ENCODE assay signal across 10 mouse cellular contexts in the genomic region with DNA sequence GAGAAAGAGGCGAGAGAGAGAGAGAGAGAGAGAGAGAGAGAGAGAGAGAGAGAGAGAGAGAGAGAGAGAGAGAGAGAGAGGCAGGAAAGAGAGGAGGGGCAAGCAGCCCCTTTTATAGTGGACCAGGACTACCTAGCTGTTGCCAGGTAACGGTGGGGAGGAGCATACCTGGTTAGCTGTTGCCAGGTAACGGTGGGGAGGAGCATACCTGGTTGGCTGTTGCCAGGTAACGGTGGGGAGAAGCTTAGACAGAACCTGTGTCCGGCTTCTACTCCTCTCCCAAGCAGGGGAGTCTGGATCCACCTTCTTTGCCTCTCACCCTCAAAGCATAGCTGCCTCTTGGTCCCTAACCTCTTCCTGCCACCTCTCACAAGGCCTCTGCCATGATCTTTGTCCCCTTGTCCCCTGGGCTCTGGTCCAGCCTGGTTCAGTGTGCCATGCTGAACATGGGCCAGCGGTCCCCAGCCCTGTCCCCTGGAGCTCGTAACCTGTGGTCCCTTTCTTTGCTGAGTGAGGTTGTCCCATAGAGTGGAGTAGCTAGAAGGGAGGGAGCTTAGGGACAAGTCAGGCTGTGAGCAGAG. TPM values are rescaled to one million over a fixed set of nuclear protein-coding genes. Genes with fewer than 3 reads are reported as not detected.
DNase-seq lines count a peak whose midpoint lies in the region; ATAC-seq and TF ChIP-seq lines count a peak whose summit lies in the region.
"Had no signal": no experiment of that assay in that cellular context is flagged by ENCODE, and none has a peak within 500 bp of the region (broad histone marks: within the 10 kb centered on the region; RNA-seq: fewer than 3 reads in every experiment).

No protein-coding gene starts in this region.

- no peak for TF ChIP-seq POLR2A in heart, adult 2 months (IDR thresholded peaks at IDR 0.05; ENCODE audit: insufficient read depth, low read depth, low read length)
- TF ChIP-seq POLR2A in small intestine, adult 2 months (IDR thresholded peaks at IDR 0.05; ENCODE audit: low read depth, low read length), result no peak

- H3K27me3 ChIP-seq in heart, adult 2 months (ENCODE audit: control insufficient read depth, insufficient read depth, low read length), result no peaks in the 10 kb centered on the region
- peaks cover 92% of the 10 kb centered on the region for H3K27me3 ChIP-seq in midbrain, embryonic 10.5 days (ENCODE audit: low read depth, poor library complexity, severe bottlenecking)
- peaks cover 29% of the 10 kb centered on the region for H3K27me3 ChIP-seq in midbrain, embryonic 11.5 days (ENCODE audit: control insufficient read depth, insufficient read depth, low read length)
- H3K27me3 ChIP-seq in kidney, embryonic 16.5 days (ENCODE audit: insufficient read depth, low read length), result peaks cover 2% of the 10 kb centered on the region; the same call in 1 of the 2 replicates
- H3K27me3 ChIP-seq in small intestine, adult 2 months (ENCODE audit: control insufficient read depth, insufficient read depth, low read length), result no peaks in the 10 kb centered on the region

- H3K79me2 ChIP-seq in heart, adult 2 months (replicated peaks; ENCODE audit: control insufficient read depth, insufficient read depth, low read length), result no peaks in the 10 kb centered on the region

- no peak for DNase-seq in heart, adult 2 months
- no peak for DNase-seq in heart, postnatal 25 days (ENCODE audit: low spot score)
- no peak for DNase-seq in midbrain, embryonic 10.5 days (ENCODE audit: low spot score)
- no peak for DNase-seq in midbrain, embryonic 11.5 days (ENCODE audit: low spot score, missing footprints)
- DNase-seq in gastrocnemius, postnatal 25 days, result no peak
- DNase-seq in cerebellum, adult 18-20 months, result no peak

- no peak overlapping the region for H3K4me3 ChIP-seq in heart, adult 2 months
- H3K4me3 ChIP-seq in midbrain, embryonic 10.5 days, result no peak overlapping the region
- H3K4me3 ChIP-seq in midbrain, embryonic 11.5 days (ENCODE audit: low read depth, low read length), result no peak overlapping the region
- no peak overlapping the region for H3K4me3 ChIP-seq in kidney, embryonic 16.5 days (ENCODE audit: low read length)
- no peak overlapping the region for H3K4me3 ChIP-seq in small intestine, adult 2 months (ENCODE audit: low read depth, low read length)
- H3K4me3 ChIP-seq: embryonic facial prominence, embryonic 12.5 days; midbrain, embryonic 12.5 days had no signal

- TF ChIP-seq EP300 in heart, adult 2 months (IDR thresholded peaks at IDR 0.05; ENCODE audit: insufficient read depth, low read depth, low read length), result no peak

- H3K27ac ChIP-seq in heart, adult 2 months, result peak overlapping the region; percentile 38
- H3K27ac ChIP-seq in midbrain, embryonic 10.5 days (replicated peaks), result peak overlapping the region; percentile 38; the same call in 1 of the 2 replicates
- H3K27ac ChIP-seq in midbrain, embryonic 11.5 days (ENCODE audit: low read depth, low read length), result no peak overlapping the region
- peak overlapping the region; percentile 85 for H3K27ac ChIP-seq in kidney, embryonic 16.5 days (ENCODE audit: low read length)
- H3K27ac ChIP-seq in small intestine, adult 2 months (ENCODE audit: insufficient read depth, low read depth, low read length), result peak overlapping the region; percentile 41
- H3K27ac ChIP-seq: embryonic facial prominence, embryonic 12.5 days; midbrain, embryonic 12.5 days had no signal

- no peak overlapping the region for H3K4me2 ChIP-seq in midbrain, embryonic 11.5 days
- H3K4me2 ChIP-seq in kidney, embryonic 16.5 days (replicated peaks; ENCODE audit: low read depth, low read length), result peak overlapping the region; percentile 26
- H3K4me2 ChIP-seq: embryonic facial prominence, embryonic 12.5 days; midbrain, embryonic 12.5 days had no signal

- no peak for ATAC-seq in midbrain, embryonic 11.5 days (ENCODE audit: low FRiP score)
- no peak for ATAC-seq in kidney, embryonic 16.5 days (ENCODE audit: low FRiP score, low TSS enrichment)

- TF ChIP-seq CTCF in heart, adult 2 months (IDR thresholded peaks at IDR 0.05), result no peak
- no peak for TF ChIP-seq CTCF in small intestine, adult 2 months (IDR thresholded peaks at IDR 0.05; ENCODE audit: extremely low read depth, insufficient read length, insufficient replicate concordance, low read depth, low read length)

- H3K9me3 ChIP-seq in midbrain, embryonic 10.5 days (replicated peaks), result no peaks in the 10 kb centered on the region
- H3K9me3 ChIP-seq in midbrain, embryonic 11.5 days (ENCODE audit: control insufficient read depth, low read length), result no peaks in the 10 kb centered on the region
- H3K9me3 ChIP-seq in kidney, embryonic 16.5 days (ENCODE audit: low read length), result no peaks in the 10 kb centered on the region
- H3K9me3 ChIP-seq: embryonic facial prominence, embryonic 12.5 days; midbrain, embryonic 12.5 days had no signal

- H3K9ac ChIP-seq in heart, adult 2 months (ENCODE audit: low read depth, low read length), result no peak overlapping the region
- H3K9ac ChIP-seq in midbrain, embryonic 11.5 days (ENCODE audit: low read length), result no peak overlapping the region
- no peak overlapping the region; the same call in 1 of the 2 replicates for H3K9ac ChIP-seq in kidney, embryonic 16.5 days (replicated peaks; ENCODE audit: low read length)
- H3K9ac ChIP-seq: embryonic facial prominence, embryonic 12.5 days; midbrain, embryonic 12.5 days had no signal

- WGBS in heart, adult 2 months, result 50% methylated on average over 6 of the region's 7 CpGs
- 31% methylated on average over 6 of the region's 7 CpGs for WGBS in midbrain, embryonic 10.5 days
- 30% methylated on average over 7 of the region's 7 CpGs for WGBS in midbrain, embryonic 11.5 days
- WGBS in kidney, embryonic 16.5 days, result 41% methylated on average over 7 of the region's 7 CpGs
- WGBS in small intestine, adult 2 months, result 42% methylated on average over 7 of the region's 7 CpGs

- intact Hi-C loops in heart, adult 2 months (cut with DNase I), result no loop called here
- intact Hi-C loops in heart, postnatal 25 days (cut with DNase I), result no loop called here

- H3K36me3 ChIP-seq in heart, adult 2 months (ENCODE audit: control insufficient read depth, insufficient read depth, low read length), result no peaks in the 10 kb centered on the region
- no peaks in the 10 kb centered on the region for H3K36me3 ChIP-seq in midbrain, embryonic 10.5 days
- H3K36me3 ChIP-seq in midbrain, embryonic 11.5 days (ENCODE audit: control insufficient read depth, insufficient read depth, low read length), result no peaks in the 10 kb centered on the region
- H3K36me3 ChIP-seq in kidney, embryonic 16.5 days (ENCODE audit: insufficient read depth, low read length), result no peaks in the 10 kb centered on the region
- H3K36me3 ChIP-seq in small intestine, adult 2 months (ENCODE audit: control insufficient read depth, insufficient read depth, low read length), result peaks cover 11% of the 10 kb centered on the region
- H3K36me3 ChIP-seq: embryonic facial prominence, embryonic 12.5 days; midbrain, embryonic 12.5 days had no signal

- H3K4me1 ChIP-seq in heart, adult 2 months (ENCODE audit: control insufficient read depth, insufficient read depth, low read length), result peaks cover 24% of the 10 kb centered on the region
- peaks cover 51% of the 10 kb centered on the region for H3K4me1 ChIP-seq in midbrain, embryonic 10.5 days
- peaks cover 4% of the 10 kb centered on the region for H3K4me1 ChIP-seq in midbrain, embryonic 11.5 days (ENCODE audit: control insufficient read depth, insufficient read depth, low read length)
- H3K4me1 ChIP-seq in kidney, embryonic 16.5 days (ENCODE audit: insufficient read depth, low read length), result peaks cover 59% of the 10 kb centered on the region
- H3K4me1 ChIP-seq in small intestine, adult 2 months (ENCODE audit: control insufficient read depth, insufficient read depth, insufficient read length, low read length), result peaks cover 59% of the 10 kb centered on the region

RNA-seq across cellular contexts. Expression of a gene that starts 8.0 kb away (rescaled TPM):
- total RNA-seq in heart, adult 2 months (2021), result 10 to 100 TPM; 40.9 to 52.1 TPM
- polyA plus RNA-seq in heart, adult 2 months (2012; rRNA removed), result 40.2 and 52.0 TPM in 2 replicates
- total RNA-seq in heart, postnatal 25 days (2021), result 10 to 100 TPM; 41.7 to 48.7 TPM
- 1.6 and 2.4 TPM in 2 replicates for polyA plus RNA-seq in midbrain, embryonic 10.5 days (2016; fragmentation: Nextera tagmentation; extraction: Ambion mirVana)
- 1.1 and 2.3 TPM in 2 replicates for polyA plus RNA-seq in midbrain, embryonic 11.5 days (2014; fragmentation: Nextera tagmentation; extraction: Ambion mirVana)
- polyA plus RNA-seq in kidney, embryonic 16.5 days (2015; fragmentation: Nextera tagmentation; extraction: Ambion mirVana), result 21.7 and 24.3 TPM in 2 replicates
- 10.2 and 16.4 TPM in 2 replicates for polyA plus RNA-seq in small intestine, adult 2 months (2012; rRNA removed)
- total RNA-seq in gastrocnemius, postnatal 25 days (2021), result 10 to 100 TPM; 34.8 to 40.4 TPM

RNA-seq across cellular contexts. Expression of a gene that starts 17.4 kb away (rescaled TPM):
- total RNA-seq in heart, adult 2 months (2021), result 1 to 10 TPM; 2.5 to 2.7 TPM
- polyA plus RNA-seq in heart, adult 2 months (2012; rRNA removed), result 9.2 and 10.9 TPM in 2 replicates
- total RNA-seq in heart, postnatal 25 days (2021), result 1 to 10 TPM; 1.2 to 2.9 TPM
- polyA plus RNA-seq in midbrain, embryonic 10.5 days (2016; fragmentation: Nextera tagmentation; extraction: Ambion mirVana), result 3.7 and 4.3 TPM in 2 replicates
- 2.3 and 2.9 TPM in 2 replicates for polyA plus RNA-seq in midbrain, embryonic 11.5 days (2014; fragmentation: Nextera tagmentation; extraction: Ambion mirVana)
- 19.4 and 19.9 TPM in 2 replicates for polyA plus RNA-seq in kidney, embryonic 16.5 days (2015; fragmentation: Nextera tagmentation; extraction: Ambion mirVana)
- polyA plus RNA-seq in small intestine, adult 2 months (2012; rRNA removed), result 356 and 552 TPM in 2 replicates
- 1 to 10 TPM; 3.0 to 4.2 TPM for total RNA-seq in gastrocnemius, postnatal 25 days (2021)

RNA-seq across cellular contexts. Expression of a gene that starts 27.6 kb away (rescaled TPM):
- not detected for total RNA-seq in heart, adult 2 months (2021)
- not detected in 2 replicates for polyA plus RNA-seq in heart, adult 2 months (2012; rRNA removed)
- total RNA-seq in heart, postnatal 25 days (2021), result not detected
- polyA plus RNA-seq in midbrain, embryonic 10.5 days (2016; fragmentation: Nextera tagmentation; extraction: Ambion mirVana), result not detected in 2 replicates
- polyA plus RNA-seq in midbrain, embryonic 11.5 days (2014; fragmentation: Nextera tagmentation; extraction: Ambion mirVana), result not detected in 2 replicates
- polyA plus RNA-seq in kidney, embryonic 16.5 days (2015; fragmentation: Nextera tagmentation; extraction: Ambion mirVana), result 4.6 and 5.5 TPM in 2 replicates
- not detected in 2 replicates for polyA plus RNA-seq in small intestine, adult 2 months (2012; rRNA removed)
- total RNA-seq in gastrocnemius, postnatal 25 days (2021), result not detected

RNA-seq across cellular contexts. Expression of a gene that starts 51.4 kb away (rescaled TPM):
- under 1 TPM; 0.36 to 0.39 TPM for total RNA-seq in heart, adult 2 months (2021)
- polyA plus RNA-seq in heart, adult 2 months (2012; rRNA removed), result 0.23 and 0.88 TPM in 2 replicates
- under 1 TPM; 0.36 to 0.75 TPM for total RNA-seq in heart, postnatal 25 days (2021)
- 7.8 and 10.4 TPM in 2 replicates for polyA plus RNA-seq in midbrain, embryonic 10.5 days (2016; fragmentation: Nextera tagmentation; extraction: Ambion mirVana)
- 4.2 and 6.0 TPM in 2 replicates for polyA plus RNA-seq in midbrain, embryonic 11.5 days (2014; fragmentation: Nextera tagmentation; extraction: Ambion mirVana)
- polyA plus RNA-seq in kidney, embryonic 16.5 days (2015; fragmentation: Nextera tagmentation; extraction: Ambion mirVana), result 78.6 and 84.8 TPM in 2 replicates
- 0.43 and 0.53 TPM in 2 replicates for polyA plus RNA-seq in small intestine, adult 2 months (2012; rRNA removed)
- total RNA-seq in gastrocnemius, postnatal 25 days (2021), result under 1 TPM; 0.38 to 0.72 TPM

RNA-seq across cellular contexts. Expression of a gene that starts 56.7 kb away (rescaled TPM):
- 10 to 100 TPM; 55.3 to 58.5 TPM for total RNA-seq in heart, adult 2 months (2021)
- 105 and 106 TPM in 2 replicates for polyA plus RNA-seq in heart, adult 2 months (2012; rRNA removed)
- 10 to 100 TPM; 57.5 to 60.2 TPM for total RNA-seq in heart, postnatal 25 days (2021)
- polyA plus RNA-seq in midbrain, embryonic 10.5 days (2016; fragmentation: Nextera tagmentation; extraction: Ambion mirVana), result 31.4 and 32.0 TPM in 2 replicates
- 28.1 and 28.2 TPM in 2 replicates for polyA plus RNA-seq in midbrain, embryonic 11.5 days (2014; fragmentation: Nextera tagmentation; extraction: Ambion mirVana)
- polyA plus RNA-seq in kidney, embryonic 16.5 days (2015; fragmentation: Nextera tagmentation; extraction: Ambion mirVana), result 40.6 and 45.2 TPM in 2 replicates
- 190 and 472 TPM in 2 replicates for polyA plus RNA-seq in small intestine, adult 2 months (2012; rRNA removed)
- total RNA-seq in gastrocnemius, postnatal 25 days (2021), result 10 to 100 TPM; 23.6 to 24.9 TPM

Comparison
In these comparisons a context has a peak if more than half of its experiments do, and no peak if none do; other contexts are left out.
1. RNA of a gene that starts 17.4 kb away (polyA plus RNA-seq): 356 to 552 TPM in small intestine, adult 2 months; 19.4 to 19.9 TPM in kidney, embryonic 16.5 days, 9.2 to 10.9 TPM in heart, adult 2 months, 3.7 to 4.3 TPM in midbrain, embryonic 10.5 days and 2.3 to 2.9 TPM in midbrain, embryonic 11.5 days; every median in the first group is over 10 times any median in the second.